Mouse (Mus musculus) midbrain, embryonic 14.5 days (tissue): ENCODE data around the gene Degs2. TPM values are rescaled to one million over a fixed set of nuclear protein-coding genes. Genes with fewer than 3 reads are reported as not detected.

Experiments used
- ATAC-seq: fragments of 200-750 bp; cut with Nextera tagmentation; 2 replicates; pipeline ENCODE4 v1.8.0; 2017; ENCODE audit warnings: moderate number of reproducible peaks, moderate library complexity; ENCODE audit not compliant: low FRiP score, low TSS enrichment
- DNase-seq: peaks from one replicate; pipeline ENCODE4 v3.0.0-alpha.2; 2015
- H3K27ac ChIP-seq: fragments of 300-500 bp; sonication (generic); replicated peaks from 2 replicates; pipeline ENCODE4 v1.5.1; 2014; ENCODE audit warnings: mild to moderate bottlenecking, low read depth, low read length, moderate library complexity
- H3K27me3 ChIP-seq: fragments of 300-500 bp; sonication (generic); 2 replicates; pipeline ENCODE4 v1.6.1; 2014; ENCODE audit warnings: low read length, control low read depth, mixed read lengths; ENCODE audit not compliant: control insufficient read depth, insufficient read depth
- H3K36me3 ChIP-seq: fragments of 300-500 bp; sonication (generic); 2 replicates; pipeline ENCODE4 v1.6.1; 2014; ENCODE audit warnings: low read length, control low read depth; ENCODE audit not compliant: control insufficient read depth, insufficient read depth
- H3K4me1 ChIP-seq: fragments of 300-500 bp; sonication (generic); 2 replicates; pipeline ENCODE4 v1.6.1; 2014; ENCODE audit warnings: mild to moderate bottlenecking, antibody characterized with exemption, low read length, control low read depth; ENCODE audit not compliant: control insufficient read depth, insufficient read depth
- H3K4me2 ChIP-seq: fragments of 300-500 bp; sonication (generic); 2 replicates; pipeline ENCODE4 v1.6.1; 2014; ENCODE audit warnings: mild to moderate bottlenecking, low read length, moderate library complexity
- H3K4me3 ChIP-seq: fragments of 300-500 bp; sonication (generic); replicated peaks from 2 replicates; pipeline ENCODE4 v1.5.1; 2014; ENCODE audit warnings: low read depth, low read length
- H3K9ac ChIP-seq: fragments of 300-500 bp; sonication (generic); replicated peaks from 2 replicates; pipeline ENCODE4 v1.6.1; 2014; ENCODE audit warnings: mild to moderate bottlenecking, low read length, moderate library complexity
- H3K9me3 ChIP-seq: fragments of 300-500 bp; sonication (generic); 2 replicates; pipeline ENCODE4 v1.6.1; 2016; ENCODE audit warnings: low read length, control low read depth, mixed read lengths; ENCODE audit not compliant: control insufficient read depth
- WGBS: fragments of 180-500 bp; shearing (Covaris S2); extraction: QIAGEN DNeasy Blood & Tissue Kit; methylation state at CpG from one replicate; pipeline ENCODE4 v1.1.7; 2014; 5-methylcytosine and 5-hydroxymethylcytosine counted together
- polyA plus RNA-seq: library from polyadenylated mRNA; unstranded; fragments of >200 nt; fragmentation: Nextera tagmentation; extraction: Ambion mirVana; gene quantifications from 2 replicates; pipeline ENCODE4 v1.2.1, GENCODE M21; 2014

Degs2 gene
- polyA plus RNA-seq, 1 experiment from 2014 or later = 2.8 TPM

DNA sequence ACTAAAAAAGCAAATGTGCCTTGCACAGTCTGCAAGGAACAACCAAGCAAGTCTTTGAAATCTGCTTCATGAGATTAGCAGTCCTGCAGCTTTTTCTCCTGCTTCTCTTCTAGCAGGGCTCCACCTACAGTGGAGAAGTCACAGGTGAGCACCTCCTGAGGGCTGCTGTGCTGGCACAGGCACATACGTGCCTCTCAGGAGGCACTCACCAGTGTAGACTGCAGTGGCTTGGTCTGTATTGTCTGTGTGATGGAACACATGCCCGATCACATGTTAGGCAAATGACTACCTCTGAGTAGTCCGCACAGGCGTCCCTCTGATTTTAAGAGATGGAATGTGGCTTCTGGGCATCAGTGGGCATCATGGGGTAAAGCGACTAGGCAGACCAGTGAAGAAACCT is 25.0 kb downstream of the Degs2 start:
- Histone ChIP-seq H3K27me3 (no peaks in the 10 kb centered on the region), H3K4me2 (no peak overlapping the region), H3K9ac (no peak overlapping the region), H3K36me3 (peaks cover 81% of the 10 kb centered on the region), H3K4me3 (no peak overlapping the region), H3K27ac (no peak overlapping the region), H3K4me1 (no peaks in the 10 kb centered on the region), H3K9me3 (no peaks in the 10 kb centered on the region)
- WGBS = 92% methylated on average over 5 of the region's 5 CpGs
- DNase-seq = no peak
- ATAC-seq = no peak

DNA sequence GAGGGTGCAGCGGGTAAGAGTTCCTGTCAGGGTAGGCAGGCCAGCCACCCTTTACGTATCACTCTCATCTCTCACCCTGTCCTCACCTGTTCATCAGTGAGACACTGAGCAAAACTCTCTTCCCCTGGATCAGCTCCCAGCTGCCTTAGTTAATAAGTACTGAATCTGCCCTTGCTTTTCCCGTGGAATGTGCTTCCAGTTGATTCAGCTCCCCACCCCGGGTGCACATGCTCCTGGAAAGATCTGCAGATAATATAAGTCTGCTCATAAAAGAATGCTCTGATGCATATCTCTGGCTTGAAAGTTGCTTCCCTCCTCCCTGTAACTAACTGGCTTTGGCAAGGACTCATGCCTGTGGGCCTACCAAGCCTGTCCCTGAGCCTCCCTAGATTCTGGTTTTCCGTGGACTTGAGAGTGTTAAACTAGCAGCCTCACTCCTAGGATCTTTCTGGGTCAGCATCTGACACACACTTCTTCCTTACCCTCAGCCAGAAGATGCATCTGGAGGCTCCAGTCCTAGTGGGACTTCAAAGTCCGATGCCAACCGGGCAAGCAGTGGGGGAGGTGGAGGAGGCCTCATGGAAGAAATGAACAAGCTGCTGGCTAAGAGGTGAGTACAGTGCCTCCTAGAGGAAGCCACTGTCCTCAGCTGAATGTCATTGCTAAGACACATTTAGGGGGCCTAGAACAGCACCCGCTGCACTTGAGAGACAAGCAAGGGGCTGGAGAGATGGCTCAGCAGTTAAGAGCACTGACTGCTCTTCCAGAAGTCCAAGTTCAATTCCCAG is 26.3 kb downstream of the Degs2 start:
- Histone ChIP-seq H3K4me2 (no peak overlapping the region), H3K4me3 (no peak overlapping the region), H3K36me3 (peaks cover 76% of the 10 kb centered on the region), H3K9me3 (no peaks in the 10 kb centered on the region), H3K4me1 (no peaks in the 10 kb centered on the region), H3K9ac (no peak overlapping the region), H3K27me3 (no peaks in the 10 kb centered on the region), H3K27ac (no peak overlapping the region)
- DNase-seq (no peak), ATAC-seq (no peak)
- 83% methylated on average over 8 of the region's 8 CpGs for WGBS

- ATAC-seq = no peak
- WGBS = 98% methylated on average over 2 of the region's 2 CpGs
- H3K27me3 ChIP-seq = no peaks in the 10 kb centered on the region
- peaks cover 76% of the 10 kb centered on the region for H3K36me3 ChIP-seq
- H3K9ac ChIP-seq = no peak overlapping the region
- H3K27ac ChIP-seq = no peak overlapping the region
- no peak overlapping the region for H3K4me3 ChIP-seq
- DNase-seq = no peak
- H3K4me1 ChIP-seq = no peaks in the 10 kb centered on the region
- H3K4me2 ChIP-seq = no peak overlapping the region
- H3K9me3 ChIP-seq = no peaks in the 10 kb centered on the region
Measured at GRCm38 (mm10) chr12:108674916-108675315, 27.2 kb downstream of the Degs2 start.

DNA sequence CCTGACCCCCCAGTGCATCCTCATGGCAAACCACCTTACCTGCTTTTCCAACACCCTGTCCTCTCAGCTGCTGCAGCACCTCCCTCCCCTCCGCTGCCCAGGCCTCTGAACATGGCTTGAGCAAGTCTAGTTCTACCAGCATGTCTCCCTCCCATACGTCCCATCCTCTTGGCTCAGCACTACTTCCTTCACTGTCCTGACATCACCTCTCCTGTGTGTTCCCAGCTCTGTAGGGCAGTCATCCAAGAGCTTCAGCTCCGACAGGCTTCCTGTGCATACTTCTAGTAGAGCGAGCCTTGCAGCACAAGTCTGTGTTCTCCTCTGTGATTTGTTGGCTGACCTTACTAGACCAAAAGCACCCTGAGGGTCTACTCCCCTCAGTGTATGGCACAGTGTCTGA is 27.6 kb downstream of the Degs2 start:
- Histone ChIP-seq H3K4me2 (no peak overlapping the region), H3K27ac (no peak overlapping the region), H3K27me3 (no peaks in the 10 kb centered on the region), H3K9ac (no peak overlapping the region), H3K4me1 (no peaks in the 10 kb centered on the region), H3K9me3 (no peaks in the 10 kb centered on the region), H3K36me3 (peaks cover 76% of the 10 kb centered on the region), H3K4me3 (no peak overlapping the region)
- ATAC-seq (no peak), DNase-seq (no peak)
- WGBS = 95% methylated on average over 4 of the region's 4 CpGs

GRCm38 (mm10) chr12:108673546-108673945 is 28.6 kb downstream of the Degs2 start:
- no peak overlapping the region for H3K9ac ChIP-seq
- no peak overlapping the region for H3K27ac ChIP-seq
- no peak overlapping the region for H3K4me2 ChIP-seq
- no peak overlapping the region for H3K4me3 ChIP-seq
- no peaks in the 10 kb centered on the region for H3K27me3 ChIP-seq
- no peak for DNase-seq
- H3K36me3 ChIP-seq = peaks cover 68% of the 10 kb centered on the region
- H3K4me1 ChIP-seq = no peaks in the 10 kb centered on the region
- no peaks in the 10 kb centered on the region for H3K9me3 ChIP-seq
- ATAC-seq = no peak
- WGBS = 86% methylated on average over 3 of the region's 3 CpGs

DNA sequence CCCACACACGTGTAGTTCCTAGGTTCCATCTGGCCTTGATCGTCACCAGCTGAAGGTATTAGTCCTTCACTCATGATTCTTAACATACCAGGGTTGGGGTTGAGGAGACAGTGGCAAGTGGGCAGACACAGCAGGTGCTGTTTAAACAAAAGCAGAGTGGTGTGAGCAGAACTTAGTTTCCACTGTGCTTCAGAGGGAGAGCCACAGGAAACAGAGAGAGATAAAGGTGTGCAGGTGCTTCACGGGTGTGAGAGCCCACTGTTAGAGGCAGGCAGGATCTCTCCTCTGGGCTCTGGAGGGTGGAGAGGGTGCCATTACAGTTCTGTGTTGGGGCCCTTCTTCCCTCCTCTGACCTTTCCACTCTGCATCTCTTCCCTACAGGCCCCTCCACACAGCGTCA is 29.2 kb downstream of the Degs2 start:
- 94% methylated on average over 4 of the region's 4 CpGs for WGBS
- Histone ChIP-seq H3K27ac (no peak overlapping the region), H3K9ac (no peak overlapping the region), H3K4me3 (no peak overlapping the region), H3K36me3 (peaks cover 65% of the 10 kb centered on the region), H3K27me3 (no peaks in the 10 kb centered on the region), H3K4me1 (no peaks in the 10 kb centered on the region), H3K4me2 (no peak overlapping the region), H3K9me3 (no peaks in the 10 kb centered on the region)
- DNase-seq = no peak
- ATAC-seq = no peak

DNA sequence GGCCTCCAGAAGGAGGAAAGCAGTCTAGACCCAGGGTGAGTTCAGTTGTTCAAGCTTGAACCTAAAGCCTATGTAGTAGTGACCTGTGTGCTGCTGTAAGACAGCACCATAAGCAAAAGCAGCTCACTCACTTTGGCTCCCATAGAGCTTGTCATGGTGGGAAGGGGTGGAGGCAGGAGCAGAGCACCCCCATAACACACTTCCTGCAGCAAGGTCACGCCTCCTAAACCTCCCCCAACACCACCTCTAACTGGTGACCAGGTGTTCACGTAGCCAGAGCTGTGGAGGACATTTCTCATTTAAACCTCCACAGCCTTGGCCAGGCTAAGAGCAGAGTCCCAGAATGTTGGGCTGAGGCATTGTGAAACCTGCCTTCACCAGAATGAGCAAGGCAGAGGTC is 30.6 kb downstream of the Degs2 start:
- Histone ChIP-seq H3K4me3 (no peak overlapping the region), H3K4me2 (no peak overlapping the region), H3K27ac (no peak overlapping the region), H3K27me3 (no peaks in the 10 kb centered on the region), H3K9ac (no peak overlapping the region), H3K9me3 (no peaks in the 10 kb centered on the region), H3K4me1 (no peaks in the 10 kb centered on the region), H3K36me3 (peaks cover 64% of the 10 kb centered on the region)
- WGBS = 95% methylated on average over 2 of the region's 2 CpGs
- no peak for ATAC-seq
- DNase-seq = no peak

DNA sequence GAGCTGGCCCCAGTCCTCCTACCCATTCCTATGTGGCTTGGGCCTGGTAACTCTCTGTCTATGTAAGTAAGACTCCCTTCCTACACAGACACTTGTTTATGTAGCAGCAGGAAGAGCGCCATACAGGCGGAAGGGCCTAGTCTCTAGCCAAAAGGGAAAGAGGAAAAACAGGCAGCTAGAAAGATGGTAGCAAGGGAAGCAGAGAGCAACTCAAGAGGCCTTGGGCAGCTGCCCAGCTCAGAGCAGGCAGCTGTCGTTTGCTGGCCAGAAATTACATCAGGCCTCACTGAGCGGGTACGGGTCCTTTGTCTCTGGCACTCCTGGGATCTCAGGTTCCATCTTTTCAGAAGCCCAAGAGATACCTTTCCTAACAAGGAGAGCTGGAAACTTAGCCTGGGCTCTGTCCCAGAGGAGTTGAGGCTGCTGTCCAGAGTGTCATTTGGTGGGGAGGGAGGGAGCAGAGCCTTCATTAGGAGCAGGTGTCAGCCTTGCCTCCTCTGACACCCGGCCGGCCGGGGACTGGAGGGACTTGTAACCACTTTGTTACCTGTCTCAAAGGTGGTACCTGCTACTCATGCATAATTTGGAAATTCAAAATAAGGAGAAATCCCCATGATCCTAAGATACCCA is 33.4 kb downstream of the Degs2 start:
- 79% methylated on average over 8 of the region's 8 CpGs for WGBS
- peak; percentile 34 for DNase-seq

GRCm38 (mm10) chr12:108657350-108657749 is 44.8 kb downstream of the Degs2 start:
- Histone ChIP-seq H3K9ac (no peak overlapping the region), H3K36me3 (peaks cover 66% of the 10 kb centered on the region), H3K9me3 (no peaks in the 10 kb centered on the region), H3K4me2 (no peak overlapping the region), H3K4me3 (no peak overlapping the region), H3K4me1 (no peaks in the 10 kb centered on the region), H3K27me3 (no peaks in the 10 kb centered on the region), H3K27ac (no peak overlapping the region)
- ATAC-seq (no peak), DNase-seq (peak; percentile 47)
- 81% methylated on average over 1 of the region's 1 CpGs for WGBS

More for the DNA sequence above, 33.4 kb downstream of the Degs2 start:
- Histone ChIP-seq H3K36me3 (peaks cover 45% of the 10 kb centered on the region), H3K4me2 (no peak overlapping the region), H3K4me3 (no peak overlapping the region), H3K27ac (peak overlapping the region; percentile 55), H3K4me1 (no peaks in the 10 kb centered on the region), H3K9me3 (no peaks in the 10 kb centered on the region), H3K27me3 (no peaks in the 10 kb centered on the region), H3K9ac (no peak overlapping the region)
- ATAC-seq = no peak
